Mouse (Mus musculus) forebrain, postnatal 0 days (tissue): ENCODE data around the gene Olfr103. TPM values are rescaled to one million over a fixed set of nuclear protein-coding genes. Genes with fewer than 3 reads are reported as not detected.

Experiments
- ATAC-seq: fragments of 200-750 bp; cut with Nextera tagmentation; 2 replicates; pipeline ENCODE4 v1.8.0; 2017; ENCODE audit warnings: mild to moderate bottlenecking, moderate library complexity
- DNase-seq: peaks from one replicate; pipeline ENCODE4 v3.0.0-alpha.2; 2015
- H3K27ac ChIP-seq: fragments of 300-500 bp; sonication (generic); 2 replicates; pipeline ENCODE4 v1.5.1; 2014; ENCODE audit warnings: low read depth, mild to moderate bottlenecking, antibody characterized with exemption, low read length, moderate library complexity, mixed read lengths
- H3K27me3 ChIP-seq: fragments of 300-500 bp; sonication (generic); 2 replicates; pipeline ENCODE4 v1.6.1; 2014; ENCODE audit warnings: mild to moderate bottlenecking, low read length, mixed read lengths; ENCODE audit not compliant: insufficient read depth
- H3K36me3 ChIP-seq: fragments of 300-500 bp; sonication (generic); 2 replicates; pipeline ENCODE4 v1.6.1; 2014; ENCODE audit warnings: mild to moderate bottlenecking, moderate library complexity; ENCODE audit not compliant: insufficient read depth
- H3K4me1 ChIP-seq: fragments of 300-500 bp; sonication (generic); 2 replicates; pipeline ENCODE4 v1.6.1; 2014; ENCODE audit warnings: antibody characterized with exemption; ENCODE audit not compliant: insufficient read depth
- H3K4me2 ChIP-seq: fragments of 300-500 bp; sonication (generic); 2 replicates; pipeline ENCODE4 v1.6.1; 2014; ENCODE audit warnings: low read depth, mild to moderate bottlenecking, moderate library complexity
- H3K4me3 ChIP-seq: fragments of 300-500 bp; sonication (generic); 2 replicates; pipeline ENCODE4 v1.5.1; 2014; ENCODE audit warnings: low read depth, low read length, mixed read lengths
- H3K9ac ChIP-seq: fragments of 300-500 bp; sonication (generic); 2 replicates; pipeline ENCODE4 v1.6.1; 2014; ENCODE audit warnings: mild to moderate bottlenecking
- H3K9me3 ChIP-seq: fragments of 300-500 bp; sonication (generic); 2 replicates; pipeline ENCODE4 v1.6.1; 2016; ENCODE audit warnings: low read length
- CTCF ChIP-seq: sonication (generic); IDR thresholded peaks from 2 replicates; pipeline ENCODE4 v1.5.1; 2016; ENCODE audit warnings: antibody characterized with exemption, control low read depth, low read depth
- WGBS: fragments of 180-500 bp; shearing (Covaris S2); extraction: QIAGEN DNeasy Blood & Tissue Kit; methylation state at CpG from one replicate; pipeline ENCODE4 v1.1.7; 2014; 5-methylcytosine and 5-hydroxymethylcytosine counted together
- polyA plus RNA-seq: library from polyadenylated mRNA; unstranded; fragments of >200 nt; fragmentation: Nextera tagmentation; extraction: Ambion mirVana; gene quantifications from 2 replicates; pipeline ENCODE4 v1.2.1, GENCODE M21; 2015
- total RNA-seq: library from RNA; depleted of rRNA; stranded (reverse); fragments of >200 nt; gene quantifications from 2 replicates; pipeline ENCODE4 v1.2.3, GENCODE M21; 2014; rRNA removed

Olfr103 gene
- total RNA-seq, result not detected in 2 replicates
- polyA plus RNA-seq, result not detected in 2 replicates

DNA sequence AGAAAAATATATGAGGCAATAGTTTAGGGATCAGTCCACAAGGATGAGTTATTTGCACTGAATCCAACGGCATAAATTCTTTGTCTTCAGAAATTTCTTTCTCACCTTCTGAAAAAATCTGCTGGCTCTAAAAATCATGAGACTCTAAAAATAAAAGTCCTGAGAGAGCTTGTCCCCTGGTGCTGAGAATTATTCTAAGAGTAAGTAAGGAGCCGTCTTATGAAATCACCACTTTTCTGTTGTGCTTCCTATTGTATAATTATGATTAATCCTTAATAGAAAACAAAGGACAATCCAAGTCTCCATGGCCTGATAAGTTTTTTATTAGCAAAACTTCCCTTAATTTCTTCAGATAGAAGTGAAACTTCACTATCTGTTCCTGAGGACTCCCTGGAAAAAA, at the start of gene Olfr103:
Olfr103 (minus strand) TSS at position 101 of the 400 bp plus-strand sequence.
- H3K9ac ChIP-seq, result no peak within 1 kb of the TSS
- H3K9me3 ChIP-seq, result no peaks in the 10 kb centered on the region
- H3K4me1 ChIP-seq, result no peaks in the 10 kb centered on the region
- no peak within 1 kb of the TSS for H3K4me3 ChIP-seq
- DNase-seq (no peak), ATAC-seq (no peak)
- no peak within 1 kb of the TSS for H3K4me2 ChIP-seq
- no peak within 1 kb of the TSS for H3K27ac ChIP-seq
- whole genome bisulfite sequencing, result 85% methylated on average over 2 of the region's 2 CpGs
- no peaks in the 10 kb centered on the region for H3K27me3 ChIP-seq
- no peaks in the 10 kb centered on the region for H3K36me3 ChIP-seq
- no peak for TF ChIP-seq CTCF

DNA sequence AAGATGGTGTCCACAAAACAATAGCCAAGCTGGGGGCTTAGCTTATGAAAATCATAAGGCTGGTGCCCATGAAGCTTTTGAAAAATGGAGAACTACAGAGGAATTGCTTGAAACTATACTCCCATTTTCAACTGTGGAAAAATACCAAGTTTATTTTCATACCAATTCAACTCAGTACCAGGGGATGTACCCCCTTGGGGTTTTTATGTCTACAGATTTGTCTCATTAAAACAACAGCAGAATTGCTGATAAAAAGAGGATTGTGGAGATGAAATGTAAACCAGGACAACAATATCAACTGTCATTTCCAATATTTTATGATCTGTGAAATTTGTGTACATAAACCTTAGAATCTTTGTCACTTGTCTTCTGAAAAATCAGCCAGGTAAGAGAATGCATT, 39.2 kb upstream of the Olfr103 start, which contains the start of gene Olfr105-ps:
Olfr105-ps (plus strand) TSS at position 301 of the 400 bp plus-strand sequence.
- no peak within 1 kb of the TSS for H3K9ac ChIP-seq
- H3K4me3 ChIP-seq, result no peak within 1 kb of the TSS
- H3K4me2 ChIP-seq, result no peak within 1 kb of the TSS
- H3K27ac ChIP-seq, result no peak within 1 kb of the TSS
- no peaks in the 10 kb centered on the region for H3K27me3 ChIP-seq
- no peaks in the 10 kb centered on the region for H3K9me3 ChIP-seq
- DNase-seq, result no peak
- no peak for ATAC-seq
- no peaks in the 10 kb centered on the region for H3K36me3 ChIP-seq
- no peaks in the 10 kb centered on the region for H3K4me1 ChIP-seq
- no peak for TF ChIP-seq CTCF

DNA sequence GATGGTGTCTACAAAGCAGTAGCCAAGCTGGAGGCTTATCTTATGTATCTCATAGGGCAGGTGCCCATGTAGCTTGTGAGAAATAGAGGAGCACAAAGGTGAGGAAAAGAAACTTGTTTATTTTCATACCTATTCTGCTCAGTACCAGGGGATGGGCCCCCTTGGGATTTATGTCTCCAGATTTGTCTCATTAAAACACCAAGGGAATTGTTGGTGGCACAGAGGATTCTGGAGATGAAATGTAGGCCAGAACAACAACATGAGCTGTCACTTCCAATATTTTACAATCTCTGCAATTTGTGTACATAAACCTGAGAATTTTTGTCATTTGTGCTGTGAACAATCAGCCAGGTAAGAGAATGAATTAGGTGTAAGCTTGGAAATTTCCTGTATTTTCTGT, 19.8 kb upstream of the Olfr103 start, which contains the start of gene Olfr104-ps:
Olfr104-ps (plus strand) TSS at position 301 of the 400 bp plus-strand sequence.
- no peak for TF ChIP-seq CTCF
- no peaks in the 10 kb centered on the region for H3K4me1 ChIP-seq
- no peaks in the 10 kb centered on the region for H3K27me3 ChIP-seq
- H3K27ac ChIP-seq, result no peak within 1 kb of the TSS
- H3K36me3 ChIP-seq, result no peaks in the 10 kb centered on the region
- ATAC-seq, result no peak
- no peak within 1 kb of the TSS for H3K4me2 ChIP-seq
- H3K9ac ChIP-seq, result no peak within 1 kb of the TSS
- no peaks in the 10 kb centered on the region for H3K9me3 ChIP-seq
- H3K4me3 ChIP-seq, result no peak within 1 kb of the TSS
- DNase-seq, result no peak

DNA sequence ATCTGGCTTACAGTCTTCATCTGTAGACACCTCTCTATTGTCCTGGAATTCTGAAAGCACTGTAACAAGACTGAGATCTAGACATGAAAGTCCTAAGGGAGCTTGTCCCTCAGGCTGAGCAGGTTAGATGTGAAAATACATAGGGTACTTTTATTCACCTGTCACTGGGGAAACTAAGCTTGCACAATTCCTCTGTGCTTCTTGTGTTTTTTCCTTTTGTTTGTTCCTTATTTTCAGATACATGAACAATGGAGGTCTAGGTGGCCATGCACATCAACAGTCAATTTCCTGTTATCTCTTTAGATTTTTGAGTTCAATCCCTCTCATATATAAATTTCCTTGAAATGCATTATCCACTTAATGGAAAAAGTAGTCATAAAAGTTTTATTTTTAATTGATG, 22.5 kb downstream of the Olfr103 start, which contains the start of gene Olfr102:
Olfr102 (minus strand) TSS at position 101 of the 400 bp plus-strand sequence.
- H3K9ac ChIP-seq, result no peak within 1 kb of the TSS
- H3K9me3 ChIP-seq, result no peaks in the 10 kb centered on the region
- ATAC-seq (no peak), DNase-seq (no peak)
- no peak within 1 kb of the TSS for H3K4me3 ChIP-seq
- TF ChIP-seq CTCF, result no peak
- no peaks in the 10 kb centered on the region for H3K36me3 ChIP-seq
- H3K27me3 ChIP-seq, result no peaks in the 10 kb centered on the region
- H3K4me1 ChIP-seq, result no peaks in the 10 kb centered on the region
- no peak within 1 kb of the TSS for H3K4me2 ChIP-seq
- H3K27ac ChIP-seq, result no peak within 1 kb of the TSS

DNA sequence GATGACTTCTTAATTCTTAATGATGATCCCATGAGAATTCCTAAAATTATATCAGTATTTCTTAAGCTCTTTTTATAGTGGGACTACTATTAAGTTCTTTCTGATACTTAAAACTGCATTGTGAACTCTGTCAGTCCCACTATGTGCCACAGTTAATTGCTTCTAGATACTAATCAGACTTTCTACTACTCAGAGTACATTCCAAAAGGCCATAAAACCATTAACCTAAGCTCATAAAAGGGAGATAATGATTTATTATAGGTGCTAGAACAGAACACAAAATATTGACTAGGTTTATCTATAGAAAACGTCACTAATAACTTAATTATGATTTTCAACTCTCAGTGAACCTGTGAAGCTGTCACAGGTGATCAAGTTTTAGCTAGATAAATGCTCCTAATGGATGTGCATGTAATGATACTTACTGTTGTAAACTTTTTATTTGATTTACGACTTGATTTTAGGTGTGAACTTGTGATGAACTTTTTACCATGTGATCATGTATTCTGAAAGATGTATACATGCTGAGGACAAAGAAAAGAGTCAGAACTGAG, 29.3 kb downstream of the Olfr103 start:
- Histone ChIP-seq H3K4me3 (no peak overlapping the region), H3K27me3 (no peaks in the 10 kb centered on the region), H3K9ac (no peak overlapping the region), H3K36me3 (no peaks in the 10 kb centered on the region), H3K4me1 (no peaks in the 10 kb centered on the region), H3K9me3 (no peaks in the 10 kb centered on the region), H3K4me2 (no peak overlapping the region), H3K27ac (no peak overlapping the region)
- DNase-seq (no peak), ATAC-seq (no peak)
- 54% methylated on average over 2 of the region's 2 CpGs for WGBS
- no peak for TF ChIP-seq CTCF

DNA sequence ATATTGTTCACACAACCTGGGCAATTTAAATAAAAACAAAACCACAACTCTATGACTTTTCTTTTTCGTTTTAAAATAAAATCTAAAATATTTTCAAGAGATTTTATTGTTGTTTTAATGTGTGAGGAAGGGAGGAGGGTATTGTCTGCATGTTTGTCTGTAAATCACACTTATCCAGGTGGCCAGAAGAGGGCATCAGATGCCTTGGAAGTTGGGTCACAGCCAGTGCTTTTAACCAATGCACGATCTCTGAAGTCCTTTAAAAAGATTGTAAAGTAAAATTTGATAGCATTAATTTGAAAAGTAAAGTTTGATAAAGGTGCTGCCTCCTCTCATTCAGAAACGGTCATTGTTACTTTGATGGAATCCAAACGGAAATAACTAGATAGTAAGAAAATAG, 31.0 kb downstream of the Olfr103 start:
- Histone ChIP-seq H3K36me3 (no peaks in the 10 kb centered on the region), H3K9ac (no peak overlapping the region), H3K27me3 (no peaks in the 10 kb centered on the region), H3K27ac (no peak overlapping the region), H3K4me2 (no peak overlapping the region), H3K9me3 (no peaks in the 10 kb centered on the region), H3K4me1 (no peaks in the 10 kb centered on the region), H3K4me3 (no peak overlapping the region)
- WGBS, result 42% methylated on average over 4 of the region's 4 CpGs
- ATAC-seq (no peak), DNase-seq (peak; percentile 1)
- peak; percentile 25; the same call in 1 of the 2 replicates for TF ChIP-seq CTCF

DNA sequence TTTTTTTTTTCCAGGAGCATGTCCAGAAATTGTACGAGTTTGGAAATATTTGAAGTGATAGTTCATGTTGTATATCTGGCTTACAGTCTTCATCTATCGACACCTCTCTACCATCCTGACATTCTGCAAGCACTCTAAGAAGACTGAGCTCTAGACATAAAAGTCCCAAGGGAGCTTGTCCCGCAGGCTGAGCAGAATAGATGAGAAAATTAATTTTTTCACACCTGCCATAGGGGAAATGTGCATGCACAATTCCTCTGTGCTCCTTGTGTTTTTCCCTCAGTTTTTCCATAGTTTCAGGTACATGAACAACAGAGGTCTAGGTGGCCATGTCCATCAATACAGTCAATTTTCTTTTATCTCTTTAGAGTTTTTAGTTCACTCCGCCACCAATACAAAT, 35.3 kb downstream of the Olfr103 start, which contains the start of gene Olfr101:
Olfr101 (minus strand) TSS at position 101 of the 400 bp plus-strand sequence.
- DNase-seq (no peak), ATAC-seq (no peak)
- Histone ChIP-seq H3K36me3 (no peaks in the 10 kb centered on the region), H3K4me2 (no peak within 1 kb of the TSS), H3K9me3 (no peaks in the 10 kb centered on the region), H3K9ac (no peak within 1 kb of the TSS), H3K4me3 (no peak within 1 kb of the TSS), H3K27ac (no peak within 1 kb of the TSS), H3K4me1 (no peaks in the 10 kb centered on the region), H3K27me3 (no peaks in the 10 kb centered on the region)
- WGBS, result 88% methylated on average over 4 of the region's 4 CpGs
- TF ChIP-seq CTCF, result no peak

Other genes with a start within 250 kb of the Olfr103 start
- not detected in 2 replicates for gene Olfr91, start 241.4 kb downstream of the Olfr103 start, total RNA-seq
- gene Olfr91, start 241.4 kb downstream of the Olfr103 start, polyA plus RNA-seq, result not detected in 2 replicates
- not detected in 2 replicates for gene Olfr92, start 219.6 kb downstream of the Olfr103 start, total RNA-seq
- gene Olfr92, start 219.6 kb downstream of the Olfr103 start, polyA plus RNA-seq, result not detected in 2 replicates
- gene Olfr93, start 178.2 kb downstream of the Olfr103 start, total RNA-seq, result not detected in 2 replicates
- not detected in 2 replicates for gene Olfr93, start 178.2 kb downstream of the Olfr103 start, polyA plus RNA-seq
- not detected in 2 replicates for gene Ubd, start 145.8 kb downstream of the Olfr103 start, total RNA-seq
- not detected in 2 replicates for gene Ubd, start 145.8 kb downstream of the Olfr103 start, polyA plus RNA-seq
- gene Olfr94, start 138.7 kb downstream of the Olfr103 start, total RNA-seq, result not detected in 2 replicates
- gene Olfr94, start 138.7 kb downstream of the Olfr103 start, polyA plus RNA-seq, result not detected in 2 replicates
- gene Olfr95, start 126.6 kb downstream of the Olfr103 start, total RNA-seq, result 0.05 TPM in 1 of 2 replicates, not detected in the other
- not detected in 2 replicates for gene Olfr95, start 126.6 kb downstream of the Olfr103 start, polyA plus RNA-seq
- not detected in 2 replicates for gene Olfr96, start 119.6 kb downstream of the Olfr103 start, total RNA-seq
- not detected in 2 replicates for gene Olfr96, start 119.6 kb downstream of the Olfr103 start, polyA plus RNA-seq
- not detected in 2 replicates for gene Olfr97, start 102.4 kb downstream of the Olfr103 start, total RNA-seq
- gene Olfr97, start 102.4 kb downstream of the Olfr103 start, polyA plus RNA-seq, result not detected in 2 replicates
- not detected in 2 replicates for gene Olfr98, start 75.9 kb downstream of the Olfr103 start, total RNA-seq
- gene Olfr98, start 75.9 kb downstream of the Olfr103 start, polyA plus RNA-seq, result not detected in 2 replicates
- gene H2-M3, start 69.5 kb downstream of the Olfr103 start, total RNA-seq, result 1.0 and 1.9 TPM in 2 replicates
- gene H2-M3, start 69.5 kb downstream of the Olfr103 start, polyA plus RNA-seq, result 1.5 and 1.7 TPM in 2 replicates
- not detected in 2 replicates for gene Olfr99, start 56.2 kb downstream of the Olfr103 start, total RNA-seq
- gene Olfr99, start 56.2 kb downstream of the Olfr103 start, polyA plus RNA-seq, result not detected in 2 replicates
- gene Olfr101, start 35.4 kb downstream of the Olfr103 start, total RNA-seq, result not detected in 2 replicates
- gene Olfr101, start 35.4 kb downstream of the Olfr103 start, polyA plus RNA-seq, result not detected in 2 replicates
- gene Olfr102, start 22.6 kb downstream of the Olfr103 start, total RNA-seq, result not detected in 2 replicates
- not detected in 2 replicates for gene Olfr102, start 22.6 kb downstream of the Olfr103 start, polyA plus RNA-seq
- gene Olfr104-ps, start 19.9 kb upstream of the Olfr103 start, total RNA-seq, result not detected in 2 replicates
- not detected in 2 replicates for gene Olfr104-ps, start 19.9 kb upstream of the Olfr103 start, polyA plus RNA-seq
- gene Olfr105-ps, start 39.3 kb upstream of the Olfr103 start, total RNA-seq, result not detected in 2 replicates
- gene Olfr105-ps, start 39.3 kb upstream of the Olfr103 start, polyA plus RNA-seq, result not detected in 2 replicates
- not detected in 2 replicates for gene Olfr106-ps, start 50.7 kb upstream of the Olfr103 start, total RNA-seq
- gene Olfr106-ps, start 50.7 kb upstream of the Olfr103 start, polyA plus RNA-seq, result not detected in 2 replicates
- not detected in 2 replicates for gene Olfr107, start 59.5 kb upstream of the Olfr103 start, total RNA-seq
- gene Olfr107, start 59.5 kb upstream of the Olfr103 start, polyA plus RNA-seq, result not detected in 2 replicates
- gene Olfr108, start 105.8 kb upstream of the Olfr103 start, total RNA-seq, result not detected in 2 replicates
- gene Olfr108, start 105.8 kb upstream of the Olfr103 start, polyA plus RNA-seq, result not detected in 2 replicates
- gene Olfr109, start 119.2 kb upstream of the Olfr103 start, total RNA-seq, result not detected in 2 replicates
- not detected in 2 replicates for gene Olfr109, start 119.2 kb upstream of the Olfr103 start, polyA plus RNA-seq
- gene H2-M2, start 143.9 kb upstream of the Olfr103 start, total RNA-seq, result not detected in 2 replicates
- not detected in 2 replicates for gene H2-M2, start 143.9 kb upstream of the Olfr103 start, polyA plus RNA-seq
- gene Olfr110, start 152.8 kb upstream of the Olfr103 start, total RNA-seq, result not detected in 2 replicates
- gene Olfr110, start 152.8 kb upstream of the Olfr103 start, polyA plus RNA-seq, result not detected in 2 replicates
- 0.15 and 0.95 TPM in 2 replicates for gene Olfr111, start 168.3 kb upstream of the Olfr103 start, total RNA-seq
- gene Olfr111, start 168.3 kb upstream of the Olfr103 start, polyA plus RNA-seq, result not detected in 2 replicates
- not detected in 2 replicates for gene Olfr112, start 229.8 kb upstream of the Olfr103 start, total RNA-seq
- not detected in 2 replicates for gene Olfr112, start 229.8 kb upstream of the Olfr103 start, polyA plus RNA-seq
- gene Olfr113, start 238.0 kb upstream of the Olfr103 start, total RNA-seq, result not detected in 2 replicates
- gene Olfr113, start 238.0 kb upstream of the Olfr103 start, polyA plus RNA-seq, result not detected in 2 replicates